Mouse (Mus musculus) ES-Bruce4 (cell line): ENCODE results near the gene Lrig2. TPM values are rescaled to one million over a fixed set of nuclear protein-coding genes. Genes with fewer than 3 reads are reported as not detected.

Experiments
- H3K27ac ChIP-seq: 2 replicates; pipeline ENCODE4 v1.5.1; 2012; ENCODE audit warnings: low read length, inconsistent platforms; ENCODE audit not compliant: insufficient read depth
- H3K27me3 ChIP-seq: 2 replicates; pipeline ENCODE4 v1.6.1; 2012; ENCODE audit warnings: mild to moderate bottlenecking, low read length, inconsistent platforms; ENCODE audit not compliant: control insufficient read depth, poor library complexity, insufficient read depth, severe bottlenecking
- H3K36me3 ChIP-seq: 2 replicates; pipeline ENCODE4 v1.6.1; 2012; ENCODE audit warnings: inconsistent platforms, mild to moderate bottlenecking, low read length, moderate library complexity; ENCODE audit not compliant: control insufficient read depth, poor library complexity, insufficient read depth, severe bottlenecking
- H3K4me1 ChIP-seq: one replicate; pipeline ENCODE4 v1.8.1; 2011; ENCODE audit warnings: low read length; ENCODE audit not compliant: control insufficient read depth, insufficient read depth
- H3K4me3 ChIP-seq: 2 replicates; pipeline ENCODE4 v1.5.1; 2011; ENCODE audit warnings: low read depth, mild to moderate bottlenecking, low read length
- H3K9ac ChIP-seq: 2 replicates; pipeline ENCODE4 v1.6.1; 2012; ENCODE audit warnings: low read depth, mild to moderate bottlenecking, inconsistent platforms; ENCODE audit not compliant: poor library complexity, severe bottlenecking
- H3K9me3 ChIP-seq: replicated peaks from 2 replicates; pipeline ENCODE4 v1.6.1; 2012; ENCODE audit warnings: mild to moderate bottlenecking, low read length, inconsistent platforms; ENCODE audit not compliant: control insufficient read depth, poor library complexity, insufficient read depth, severe bottlenecking
- CTCF ChIP-seq: IDR thresholded peaks from one replicate; pipeline ENCODE4 v1.8.1; 2011; ENCODE audit warnings: low read depth, low read length
- EP300 ChIP-seq: IDR thresholded peaks from 2 replicates; pipeline ENCODE4 v1.6.1; 2011; ENCODE audit warnings: low read depth, low read length; ENCODE audit not compliant: insufficient read depth
- POLR2A ChIP-seq: IDR thresholded peaks from one replicate; pipeline ENCODE4 v1.8.1; 2011; ENCODE audit warnings: low read length; ENCODE audit not compliant: insufficient read depth
- polyA plus RNA-seq: library from polyadenylated mRNA; stranded (reverse); fragments of >200 nt; gene quantifications from 2 replicates; pipeline ENCODE4 v1.2.4, GENCODE M21; 2011; ENCODE audit warnings: low read depth; ENCODE audit not compliant: missing spikeins, insufficient read depth, insufficient read length

Lrig2 gene
- polyA plus RNA-seq, 1 experiment = 17.4 TPM

DNA sequence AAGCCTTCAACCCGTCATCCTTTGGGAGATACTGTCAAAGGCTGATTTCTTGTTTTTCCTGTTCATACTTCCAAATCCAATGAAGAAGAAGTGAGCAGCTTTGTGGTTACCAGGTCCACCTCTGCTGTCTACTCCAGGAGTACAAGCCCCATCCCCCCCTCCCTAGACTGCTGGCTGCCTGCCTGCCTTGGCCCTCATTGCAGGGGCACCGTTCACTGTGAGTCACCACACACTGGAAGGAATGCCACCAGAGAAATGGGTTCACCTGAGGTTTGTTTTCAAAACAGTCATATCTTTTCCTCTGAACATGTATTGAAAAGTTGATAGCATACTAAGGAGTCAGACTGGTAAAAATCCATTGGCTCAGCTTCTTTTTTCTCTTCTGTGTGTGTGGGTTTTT is 110.5 kb downstream of the Lrig2 start:
- Histone ChIP-seq H3K36me3 (no peaks in the 10 kb centered on the region), H3K9ac (no peak overlapping the region), H3K4me3 (no peak overlapping the region), H3K9me3 (no peaks in the 10 kb centered on the region), H3K27ac (no peak overlapping the region), H3K27me3 (no peaks in the 10 kb centered on the region), H3K4me1 (no peaks in the 10 kb centered on the region)
- TF ChIP-seq EP300 (no peak), POLR2A (no peak), CTCF (no peak)

DNA sequence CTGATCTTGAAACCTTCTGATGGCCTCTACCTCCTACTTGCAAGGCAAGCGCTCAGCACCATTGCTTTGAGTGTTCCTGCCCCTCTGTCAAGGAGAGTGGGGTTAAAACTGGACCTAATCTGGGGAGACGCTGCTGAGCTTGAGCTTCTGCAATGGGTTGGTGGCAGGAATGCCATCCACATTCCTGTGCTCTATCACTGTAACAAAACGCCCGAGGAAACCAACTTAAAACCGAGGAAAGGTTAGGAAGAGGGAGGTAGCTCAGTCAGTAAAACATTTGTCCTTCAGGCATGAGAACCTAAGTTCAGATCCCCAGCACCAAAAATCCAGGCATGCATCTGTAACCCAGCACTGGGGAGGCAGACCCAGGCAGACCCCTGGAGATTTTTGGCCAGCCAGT is 111.6 kb downstream of the Lrig2 start:
- H3K4me1 ChIP-seq = no peaks in the 10 kb centered on the region
- no peak overlapping the region for H3K27ac ChIP-seq
- H3K4me3 ChIP-seq = no peak overlapping the region
- H3K36me3 ChIP-seq = no peaks in the 10 kb centered on the region
- no peaks in the 10 kb centered on the region for H3K27me3 ChIP-seq
- no peaks in the 10 kb centered on the region for H3K9me3 ChIP-seq
- H3K9ac ChIP-seq = no peak overlapping the region
- no peak for TF ChIP-seq EP300
- no peak for TF ChIP-seq CTCF
- TF ChIP-seq POLR2A = no peak

DNA sequence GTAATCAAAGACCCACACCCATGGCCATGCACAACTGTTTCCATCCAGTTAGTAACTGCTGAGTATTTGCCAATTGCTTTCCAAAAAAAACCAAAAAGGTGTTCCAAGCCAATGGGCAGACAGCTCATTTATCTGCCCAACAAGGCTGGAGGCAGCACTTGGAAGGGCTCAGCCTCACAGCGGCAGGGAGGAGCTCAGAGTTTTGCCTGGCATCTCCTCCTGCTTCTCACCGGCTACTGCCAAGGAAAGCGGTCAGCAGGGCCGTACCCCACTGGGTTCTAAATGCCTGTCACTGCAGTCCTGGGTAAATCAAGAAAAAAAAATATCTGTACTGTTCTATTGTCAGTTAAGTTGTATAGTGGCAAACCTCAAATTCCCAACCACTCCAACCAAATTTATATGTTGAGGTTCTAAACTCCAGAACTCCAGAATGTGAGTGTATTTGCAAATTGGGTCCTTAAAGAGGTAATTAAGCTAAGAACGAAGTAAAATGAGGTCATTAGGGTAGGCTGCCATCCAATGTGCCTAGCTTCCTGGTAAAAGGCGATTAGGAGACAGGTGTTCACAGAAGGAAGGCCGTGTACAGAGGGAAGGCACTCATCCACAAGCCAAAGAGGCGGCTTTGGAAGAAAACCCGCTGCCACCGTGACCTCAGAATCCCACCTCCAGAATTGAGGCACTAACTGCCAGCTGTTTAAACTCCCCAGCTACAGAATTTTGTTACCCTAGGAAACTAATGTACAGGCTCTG is 112.2 kb downstream of the Lrig2 start:
- TF ChIP-seq CTCF = no peak
- TF ChIP-seq POLR2A = no peak
- TF ChIP-seq EP300 = no peak
- no peaks in the 10 kb centered on the region for H3K9me3 ChIP-seq

DNA sequence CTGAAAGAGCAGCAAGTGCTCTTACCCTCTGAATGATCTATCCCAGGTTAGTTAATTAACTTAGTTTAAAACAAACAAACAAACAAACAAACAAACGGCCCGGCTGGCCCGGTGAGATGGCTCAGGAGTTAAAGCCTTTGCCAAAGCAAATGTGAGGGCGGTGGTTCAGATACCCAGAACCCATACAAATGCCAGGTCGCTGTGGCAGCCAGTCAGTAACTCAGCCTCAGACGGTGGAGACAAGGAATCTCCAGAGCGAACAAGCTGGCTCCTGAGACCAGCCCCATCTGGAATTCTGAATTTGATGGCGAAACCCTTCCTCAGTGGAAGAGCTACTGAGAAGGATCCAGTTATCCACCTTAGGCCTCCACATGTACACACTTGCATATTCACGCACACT is 114.4 kb downstream of the Lrig2 start:
- H3K9me3 ChIP-seq = no peaks in the 10 kb centered on the region
- H3K36me3 ChIP-seq = no peaks in the 10 kb centered on the region
- H3K4me1 ChIP-seq = no peaks in the 10 kb centered on the region
- H3K27ac ChIP-seq = no peak overlapping the region
- no peak for TF ChIP-seq EP300
- TF ChIP-seq POLR2A = no peak
- no peaks in the 10 kb centered on the region for H3K27me3 ChIP-seq
- H3K9ac ChIP-seq = no peak overlapping the region
- no peak overlapping the region for H3K4me3 ChIP-seq

More for the DNA sequence above, 112.2 kb downstream of the Lrig2 start:
- Histone ChIP-seq H3K27ac (no peak overlapping the region), H3K27me3 (no peaks in the 10 kb centered on the region), H3K4me3 (no peak overlapping the region), H3K4me1 (no peaks in the 10 kb centered on the region), H3K9ac (no peak overlapping the region), H3K36me3 (no peaks in the 10 kb centered on the region)

DNA sequence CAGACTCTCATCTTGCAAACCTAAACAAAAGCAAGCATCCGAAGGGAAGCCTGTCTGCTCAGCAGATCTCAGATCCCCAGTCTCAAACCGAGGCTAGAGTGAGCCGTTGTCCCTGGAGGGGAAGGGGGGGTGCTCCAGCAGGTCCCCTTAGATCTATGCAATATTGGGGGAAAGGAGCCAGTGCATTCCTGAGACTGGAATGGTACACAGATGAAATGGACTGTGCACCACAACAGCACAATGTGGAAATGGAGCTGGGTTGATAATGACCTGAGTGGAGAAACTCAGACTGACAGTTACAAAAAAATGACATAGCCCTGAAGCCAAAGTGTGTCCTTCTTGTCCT is 115.0 kb downstream of the Lrig2 start:
- no peak overlapping the region for H3K27ac ChIP-seq

DNA sequence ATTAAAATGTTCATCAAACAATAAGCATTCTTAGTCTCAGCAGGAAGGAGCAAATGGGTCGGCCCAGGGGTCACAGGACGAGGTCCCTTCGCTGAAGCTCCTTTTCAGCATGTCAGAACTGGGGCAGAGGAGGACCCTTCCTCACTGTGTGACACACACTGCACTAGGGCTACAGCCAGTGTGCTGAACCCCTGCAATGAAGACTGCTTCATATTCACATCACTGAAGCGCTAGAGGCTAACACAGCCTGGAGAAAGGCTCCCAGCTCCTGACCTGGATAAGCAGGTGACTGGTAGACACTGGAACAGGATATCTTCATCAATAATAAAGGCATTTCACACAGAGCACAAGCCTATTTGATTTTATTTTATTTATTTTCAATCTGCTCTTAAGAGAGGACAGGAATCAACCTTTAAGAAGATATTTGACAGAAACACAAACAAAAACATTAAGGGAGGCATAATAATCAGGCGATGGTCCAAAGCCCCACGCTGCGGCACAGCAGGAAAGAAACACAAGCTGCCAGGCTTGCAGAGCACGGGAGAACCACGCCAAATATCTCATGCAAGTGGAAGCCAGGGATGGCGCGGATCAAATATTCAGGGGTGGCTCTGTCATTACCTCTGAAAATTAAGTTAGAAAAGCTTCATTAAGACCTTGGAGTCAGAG is 115.5 kb downstream of the Lrig2 start:
- no peak overlapping the region for H3K4me3 ChIP-seq
- H3K9me3 ChIP-seq = no peaks in the 10 kb centered on the region
- H3K27me3 ChIP-seq = no peaks in the 10 kb centered on the region
- TF ChIP-seq CTCF (no peak), EP300 (no peak), POLR2A (no peak)
- no peaks in the 10 kb centered on the region for H3K4me1 ChIP-seq
- H3K27ac ChIP-seq = no peak overlapping the region
- H3K36me3 ChIP-seq = no peaks in the 10 kb centered on the region
- H3K9ac ChIP-seq = no peak overlapping the region

More for the DNA sequence above, 115.0 kb downstream of the Lrig2 start:
- no peak for TF ChIP-seq POLR2A
- no peak for TF ChIP-seq EP300
- TF ChIP-seq CTCF = no peak
- Histone ChIP-seq H3K36me3 (no peaks in the 10 kb centered on the region), H3K4me1 (no peaks in the 10 kb centered on the region), H3K9me3 (no peaks in the 10 kb centered on the region), H3K27me3 (no peaks in the 10 kb centered on the region), H3K4me3 (no peak overlapping the region), H3K9ac (no peak overlapping the region)
